Mouse (Mus musculus) lung, postnatal 0 days (tissue): Measurements from ENCODE around the gene Gm27021.

Experiments used
- CTCF ChIP-seq: IDR thresholded peaks from 2 replicates; pipeline ENCODE4 v1.5.1; 2016; ENCODE audit warnings: antibody characterized with exemption, mild to moderate bottlenecking
- EP300 ChIP-seq: IDR thresholded peaks from 2 replicates; pipeline ENCODE4 v1.6.1; 2016; ENCODE audit warnings: antibody characterized with exemption, mild to moderate bottlenecking, control low read depth

- TF ChIP-seq EP300 = no peak
- TF ChIP-seq CTCF = no peak
Observed at GRCm38 (mm10) chr8:120622161-120622560, 45.7 kb downstream of the Gm27021 start.
